Mouse (Mus musculus): ENCODE measurements around the gene Rtp4.
A peak's percentile ranks its signal among the peaks of the same experiment; 100 is the strongest.

Rtp4 gene

GRCm38 (mm10) chr16:23596696-23597095, 76.6 kb downstream of the Rtp4 start:
- DNase-seq: no peak

- no peak for DNase-seq
Observed at GRCm38 (mm10) chr16:23597968-23598367, 77.9 kb downstream of the Rtp4 start.

GRCm38 (mm10) chr16:23606220-23606619, 86.1 kb downstream of the Rtp4 start:
- no peak for DNase-seq

GRCm38 (mm10) chr16:23606651-23607050, 86.6 kb downstream of the Rtp4 start:
- DNase-seq: no peak

- peak; percentile 2 for DNase-seq
Observed at GRCm38 (mm10) chr16:23607911-23608410, 87.9 kb downstream of the Rtp4 start.

GRCm38 (mm10) chr16:23609748-23610185, 89.7 kb downstream of the Rtp4 start:
- DNase-seq: peak; percentile 36

GRCm38 (mm10) chr16:23624205-23624604, 104.1 kb downstream of the Rtp4 start:
- peak; percentile 11 for DNase-seq

GRCm38 (mm10) chr16:23631531-23631930, 111.4 kb downstream of the Rtp4 start:
- DNase-seq: no peak

GRCm38 (mm10) chr16:23632681-23633080, 112.6 kb downstream of the Rtp4 start:
- DNase-seq: no peak

GRCm38 (mm10) chr16:23653028-23653427, 132.9 kb downstream of the Rtp4 start:
- no peak for DNase-seq

GRCm38 (mm10) chr16:23653479-23653878, 133.4 kb downstream of the Rtp4 start:
- DNase-seq: no peak

GRCm38 (mm10) chr16:23659597-23660531, 139.8 kb downstream of the Rtp4 start:
- DNase-seq: no peak
